Mouse (Mus musculus): ENCODE data around the gene Fkbp2.

The Fkbp2 gene

GRCm38 (mm10) chr19:6939106-6940002 lies 40.9 kb downstream of the Fkbp2 start:
- DNase-seq = peak; percentile 94

- peak; percentile 98 for DNase-seq
Observed at GRCm38 (mm10) chr19:6937541-6938465, 42.5 kb downstream of the Fkbp2 start.

DNA sequence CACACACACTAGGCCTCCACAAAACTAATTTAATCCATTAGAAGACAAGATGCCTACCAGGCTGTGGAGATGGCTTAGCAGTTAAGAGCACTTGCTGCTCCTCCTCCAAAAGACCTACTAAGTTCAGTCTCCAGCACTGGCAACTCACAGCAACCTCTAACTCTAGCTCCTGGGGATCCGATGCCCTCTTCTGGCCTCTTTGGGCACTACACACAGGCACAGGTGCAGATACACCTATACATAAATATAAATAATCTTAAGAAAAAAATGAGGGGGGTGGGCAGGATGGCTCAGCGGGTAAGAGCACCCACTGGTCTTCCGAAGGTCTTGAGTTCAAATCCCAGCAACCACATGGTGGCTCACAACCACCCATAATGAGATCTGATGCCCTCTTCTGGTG lies 44.0 kb downstream of the Fkbp2 start:
- DNase-seq = peak; percentile 85

DNA sequence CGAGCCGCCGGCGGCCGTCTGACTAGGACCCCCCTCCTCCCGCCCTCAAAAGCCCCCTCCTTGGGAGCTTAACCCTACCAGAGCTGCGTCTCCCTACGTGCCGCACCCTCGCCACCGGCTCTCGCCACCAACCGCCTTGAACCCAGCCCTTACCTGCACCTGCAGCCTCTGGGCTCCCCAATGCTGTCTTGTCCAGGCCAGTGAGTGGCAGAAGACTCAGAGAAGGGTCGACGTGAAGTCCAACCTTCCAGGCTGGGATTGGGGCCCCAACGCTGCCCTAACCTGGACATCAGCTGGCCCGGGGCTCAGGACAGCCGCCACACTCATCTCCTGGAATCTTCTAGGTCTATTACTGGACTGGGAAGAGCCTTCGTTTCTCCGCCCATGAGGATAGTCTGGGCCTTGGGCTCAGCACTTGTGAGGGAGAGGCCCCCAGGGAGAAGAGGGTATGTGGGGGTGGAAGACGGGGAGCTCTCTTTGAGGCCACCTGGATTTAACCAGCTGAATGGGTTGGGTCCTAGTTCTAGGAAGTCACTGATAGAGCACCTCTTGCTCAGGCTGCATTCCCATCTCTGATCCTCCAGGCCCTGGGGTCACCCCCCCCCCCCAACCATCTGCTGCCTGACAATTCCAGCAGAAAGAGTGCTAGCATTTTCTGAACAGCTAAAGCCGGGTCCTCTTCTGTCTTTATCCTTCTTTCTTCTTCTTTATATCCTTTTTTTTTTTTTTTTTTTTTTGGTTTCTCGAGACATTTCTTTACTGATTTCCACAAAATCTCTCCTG lies 45.9 kb downstream of the Fkbp2 start, which contains the start of gene Kcnk4:
Kcnk4 (minus strand) TSS at position 321 of the 783 bp plus-strand sequence.
- DNase-seq = no peak

GRCm38 (mm10) chr19:6933436-6934194 lies 46.7 kb downstream of the Fkbp2 start:
- DNase-seq = peak; percentile 92

GRCm38 (mm10) chr19:6933102-6933435 lies 47.2 kb downstream of the Fkbp2 start:
- DNase-seq = peak; percentile 82

GRCm38 (mm10) chr19:6932018-6932417 lies 48.3 kb downstream of the Fkbp2 start:
- no peak for DNase-seq

- peak; percentile 83 for DNase-seq
Observed at GRCm38 (mm10) chr19:6931002-6931401, 49.3 kb downstream of the Fkbp2 start.

GRCm38 (mm10) chr19:6928080-6928479 lies 52.2 kb downstream of the Fkbp2 start:
- DNase-seq = peak; percentile 86

Measured in heart, adult 11 months (tissue).